Mouse (Mus musculus) gastrocnemius, adult 18-20 months (tissue): ENCODE measurements around the gene Gm6993. TPM values are rescaled to one million over a fixed set of nuclear protein-coding genes. Genes with fewer than 3 reads are reported as not detected.

Source experiments
- DNase-seq: peaks from one replicate; pipeline ENCODE4 v3.0.0; 2021; ENCODE audit warnings: low spot score
- total RNA-seq, 2 experiments: library from RNA; stranded (reverse); gene quantifications; 2 replicates each; pipeline ENCODE4 v1.2.3; 2021

Gene Gm6993
- total RNA-seq, 2 experiments from 2014 or later: not detected

DNA sequence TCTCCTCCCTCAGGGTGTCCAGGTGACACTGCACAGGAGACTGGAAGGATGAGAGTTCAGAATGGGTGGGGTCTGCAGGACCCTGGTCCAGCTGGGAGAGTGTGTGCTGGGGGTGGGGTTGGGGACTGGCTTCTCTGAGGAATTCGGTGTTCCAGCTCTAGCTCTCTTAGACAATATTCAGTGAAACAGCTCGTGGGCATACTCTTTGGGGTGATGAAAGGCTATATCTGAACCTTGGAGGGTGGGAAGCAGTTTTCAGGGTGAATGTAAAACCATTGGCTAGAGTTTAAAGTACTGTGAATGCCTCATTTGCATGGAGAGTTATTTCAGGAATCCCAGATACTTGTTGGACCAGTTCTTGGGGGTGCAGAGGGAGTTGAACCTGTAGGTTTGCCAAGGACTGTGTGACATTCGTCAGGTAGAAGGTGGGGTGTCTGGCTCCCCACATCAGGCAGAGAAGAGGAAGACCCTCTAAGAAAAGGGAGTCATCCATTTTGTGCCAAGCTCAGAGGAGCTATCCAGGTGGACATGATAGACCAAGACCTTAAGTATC is 1.5 kb upstream of the Gm6993 start:
- DNase-seq: no peak

DNA sequence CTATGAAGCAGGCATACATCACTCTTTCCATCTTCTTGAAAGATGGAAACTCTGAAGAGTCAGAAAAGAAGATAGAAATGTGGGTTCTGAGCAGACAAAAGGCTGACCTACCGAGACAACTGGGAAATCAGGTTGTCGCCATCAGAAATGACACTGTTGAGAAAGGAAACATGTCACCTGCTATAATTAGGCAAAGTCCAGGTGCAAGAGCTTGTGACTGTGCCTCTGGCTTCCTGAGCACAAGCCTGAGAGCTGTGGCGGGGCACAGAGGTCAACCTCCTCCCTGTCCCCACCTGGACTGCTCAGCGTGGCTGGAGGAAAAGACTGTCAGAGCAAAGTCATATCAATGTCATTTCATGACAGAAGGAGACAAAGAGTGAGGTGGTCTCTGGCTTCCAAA is 772 bp upstream of the Gm6993 start:
- DNase-seq: no peak

DNA sequence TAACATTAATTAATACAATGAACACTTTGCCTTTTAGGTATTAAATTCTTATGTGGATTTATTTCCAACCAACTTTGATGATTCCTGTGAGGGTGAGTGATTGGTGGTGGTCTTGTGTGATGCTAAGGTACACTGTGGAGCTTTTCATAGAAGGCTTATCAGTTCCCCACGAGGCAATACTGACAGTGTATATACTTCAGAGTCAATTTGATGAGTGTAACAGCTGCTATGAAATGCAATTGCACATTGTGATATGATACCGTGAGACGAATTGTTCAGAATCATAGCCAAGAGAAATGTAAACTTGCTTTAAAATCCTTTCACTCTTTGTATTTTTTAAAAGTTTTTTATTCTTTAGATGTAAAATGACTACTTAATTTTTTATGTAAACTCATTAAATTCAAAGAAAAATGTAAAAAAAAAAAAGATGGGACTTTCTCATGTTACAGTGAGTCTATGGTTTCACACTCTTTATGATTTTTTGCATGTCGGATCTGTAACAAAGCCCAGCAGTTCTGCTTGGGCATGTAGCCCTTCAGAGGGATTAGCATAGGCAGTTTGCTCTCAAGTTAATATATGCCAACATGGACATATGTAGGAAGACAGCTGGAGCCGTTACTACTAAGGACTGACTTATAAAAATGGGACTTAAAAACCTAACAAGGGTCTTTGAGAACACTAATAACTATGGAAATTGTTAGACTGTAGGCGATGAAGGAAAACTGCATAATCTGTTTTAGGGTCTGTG is 1.2 kb downstream of the Gm6993 start:
- no peak for DNase-seq

DNA sequence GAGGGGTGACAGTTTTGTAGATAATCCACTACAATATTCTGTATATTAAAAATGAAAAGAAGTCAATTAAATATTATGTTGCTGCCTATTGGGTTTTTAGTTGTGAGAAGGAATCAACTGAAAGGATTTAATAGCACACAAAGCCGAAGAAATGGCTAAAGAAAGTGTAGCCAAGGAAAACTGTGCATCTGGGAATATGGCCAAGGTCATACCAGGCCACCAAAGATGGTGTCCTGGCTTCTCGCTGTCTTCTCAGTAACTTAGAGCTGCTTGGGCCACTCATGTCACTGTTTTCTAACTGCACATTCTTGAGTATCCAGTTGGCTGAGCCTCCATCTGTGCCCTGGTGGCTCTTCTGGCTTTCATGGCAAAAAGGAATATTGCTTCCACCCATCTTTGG is 3.4 kb downstream of the Gm6993 start:
- DNase-seq: no peak

DNA sequence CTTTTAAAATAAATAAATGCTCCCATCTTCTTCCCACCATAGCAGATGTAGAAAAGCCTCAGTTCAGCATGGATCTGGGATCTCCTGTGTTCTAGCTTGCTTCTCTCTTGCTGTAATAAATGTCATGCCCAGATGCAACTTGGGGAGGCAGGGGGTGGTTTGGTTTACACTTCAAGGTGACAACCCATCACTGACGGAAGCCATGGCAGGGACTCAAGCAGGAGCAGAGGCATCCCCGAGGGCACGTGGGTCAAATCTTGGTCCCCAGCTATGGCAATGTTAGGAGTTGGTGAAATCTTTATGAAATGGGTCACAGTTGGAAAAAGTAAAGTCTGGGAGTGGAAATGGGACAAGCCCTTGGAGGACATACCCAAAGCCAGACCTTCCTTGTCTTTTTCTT is 4.1 kb downstream of the Gm6993 start:
- no peak for DNase-seq

DNA sequence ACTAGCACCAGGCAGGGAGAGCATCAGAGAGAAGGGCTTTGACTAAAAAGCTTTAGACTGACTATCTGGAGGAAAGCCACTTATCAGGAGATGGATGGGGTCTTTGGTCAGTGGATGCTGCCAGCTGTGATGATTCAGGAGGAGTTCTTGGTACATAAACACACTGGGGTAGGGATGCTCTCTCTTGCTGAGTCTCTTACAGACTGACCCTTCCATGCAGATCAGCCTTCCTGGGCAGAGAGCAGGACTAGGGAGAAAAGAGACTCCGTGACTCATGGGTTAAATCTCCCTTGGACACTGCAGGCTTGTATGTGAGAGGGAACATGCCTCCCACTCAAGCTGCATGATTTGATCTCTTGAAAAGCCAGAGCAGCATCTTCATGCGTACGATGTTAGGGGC is 5.6 kb downstream of the Gm6993 start:
- no peak for DNase-seq

DNA sequence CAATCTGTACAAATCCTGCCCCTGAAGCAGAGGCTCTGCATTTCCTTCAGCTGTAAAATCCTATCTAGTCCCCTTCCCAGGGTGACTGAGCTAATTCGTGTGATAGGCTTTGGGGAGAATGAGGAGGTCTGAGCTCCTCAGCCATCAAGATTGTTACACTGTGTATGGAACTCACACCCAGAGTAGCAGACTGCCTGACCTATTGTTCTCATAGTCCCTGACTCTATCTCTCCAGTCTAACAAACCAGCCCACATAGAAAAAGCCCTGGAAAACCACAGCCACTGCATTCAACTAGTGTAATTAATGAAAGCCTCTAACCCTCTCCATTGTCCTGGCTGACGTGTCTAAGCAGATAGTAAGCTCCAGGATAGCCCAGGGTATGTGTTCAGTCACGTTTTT is 6.0 kb downstream of the Gm6993 start:
- no peak for DNase-seq

DNA sequence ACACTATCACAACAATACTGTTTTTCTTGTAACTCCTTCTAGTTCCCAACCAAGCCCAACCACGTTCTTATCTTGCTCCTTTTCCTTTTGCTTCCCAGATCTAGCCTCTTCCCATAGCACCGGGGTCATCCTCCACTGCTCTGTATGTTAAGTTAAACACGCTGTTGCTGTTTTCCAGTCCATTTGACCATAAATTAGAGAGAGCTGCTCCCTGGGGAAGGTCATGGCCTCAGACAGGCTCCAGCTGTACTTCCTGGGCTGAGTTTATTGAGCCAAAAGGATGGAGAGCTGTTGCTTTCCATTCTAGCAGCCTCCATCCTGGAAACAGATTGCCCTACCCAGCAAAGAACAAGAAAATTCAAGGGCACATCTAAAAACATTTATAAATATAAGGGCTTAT is 7.6 kb downstream of the Gm6993 start:
- no peak for DNase-seq

DNA sequence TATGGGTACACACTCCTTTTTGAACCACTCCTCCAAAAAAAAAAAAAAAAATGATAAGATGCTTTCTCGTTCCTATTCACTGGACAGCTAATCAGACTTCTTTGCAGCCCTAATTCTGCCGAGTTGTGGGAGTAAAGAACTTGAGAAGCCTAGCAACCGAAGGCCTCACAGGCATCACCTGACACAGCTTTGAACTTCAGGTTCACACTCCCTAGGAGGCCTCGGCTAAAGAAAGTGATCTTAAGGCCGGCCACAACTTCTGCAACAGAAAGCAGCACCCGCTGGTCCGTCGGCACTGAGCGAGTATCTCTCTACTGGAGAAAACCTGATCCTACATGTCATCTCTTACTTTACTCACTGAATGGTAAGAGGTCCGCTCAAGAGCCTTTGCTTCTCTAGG is 8.1 kb downstream of the Gm6993 start:
- no peak for DNase-seq

DNA sequence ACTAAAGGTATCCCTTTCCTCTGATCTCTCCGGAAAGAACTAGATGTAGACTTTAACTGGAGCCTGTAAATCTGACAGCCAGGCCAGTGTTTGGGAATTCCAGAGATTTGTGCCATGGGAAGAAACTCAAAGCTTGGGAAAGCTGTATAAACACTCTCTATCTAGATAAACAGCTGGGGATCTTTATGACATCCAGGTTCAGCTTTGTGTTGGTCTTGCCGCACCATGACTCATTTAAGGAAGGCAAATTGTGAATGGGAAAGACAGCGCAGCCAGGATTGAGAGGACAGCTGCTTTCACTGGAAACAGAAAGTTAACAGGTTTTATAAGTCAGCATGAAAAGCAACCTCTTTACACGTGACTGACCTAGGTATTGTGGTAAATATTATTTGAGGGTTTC is 11.7 kb downstream of the Gm6993 start:
- no peak for DNase-seq

DNA sequence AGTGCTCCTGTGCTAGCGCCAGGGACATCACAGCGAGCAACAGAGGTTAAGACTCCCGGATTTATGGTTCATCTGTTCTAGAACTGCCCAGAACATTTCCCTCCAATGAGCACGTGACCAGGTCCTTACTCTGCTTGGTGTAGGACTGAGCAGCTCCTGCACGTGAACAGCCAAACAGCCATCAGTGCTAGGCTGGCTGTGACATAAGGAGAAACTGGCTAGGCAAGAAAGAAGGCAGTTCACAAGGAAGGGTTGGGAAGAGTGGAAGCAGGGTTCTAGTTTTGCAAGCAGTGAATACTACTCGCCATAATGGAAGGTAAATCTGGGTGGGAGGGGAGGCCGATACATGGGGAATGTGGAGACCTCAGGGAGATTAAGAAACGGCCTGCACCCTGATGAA is 14.4 kb downstream of the Gm6993 start:
- DNase-seq: no peak

DNA sequence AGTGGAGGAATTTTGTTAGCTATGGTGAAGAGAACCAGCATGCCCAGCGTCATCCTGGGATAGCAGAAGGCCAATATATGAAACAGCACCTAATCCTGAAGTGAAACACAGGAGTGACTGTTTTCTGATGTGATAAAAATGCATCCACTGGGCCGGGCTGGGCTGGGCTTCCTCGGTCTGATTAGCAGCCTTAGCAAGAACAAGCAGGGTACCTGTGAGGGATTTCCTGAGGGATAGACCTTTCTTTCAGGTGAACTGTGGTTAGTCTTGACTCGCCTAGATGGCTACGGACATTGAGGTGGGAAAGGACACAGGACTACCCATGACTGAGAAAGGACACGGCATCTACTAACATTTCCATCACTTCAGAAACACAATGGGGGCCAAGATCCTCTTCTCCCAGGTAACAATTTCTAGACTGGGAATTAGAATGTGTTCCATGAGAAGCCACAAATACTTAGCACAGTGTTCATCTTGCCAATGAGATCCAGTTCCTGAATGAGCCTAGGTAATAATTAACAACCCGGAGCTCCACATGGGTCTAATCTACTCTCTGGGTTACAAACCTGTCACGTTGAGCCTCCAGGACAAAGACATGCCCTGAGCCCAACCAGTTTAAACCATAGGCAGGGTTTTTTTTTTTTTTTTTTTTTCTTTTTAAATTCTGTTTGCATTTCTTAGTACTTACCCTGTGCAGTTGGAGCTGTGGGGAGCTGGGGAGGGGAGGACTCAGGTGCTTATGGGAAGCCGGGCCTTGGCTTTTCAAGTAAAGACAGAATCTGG is 15.7 kb downstream of the Gm6993 start:
- DNase-seq: no peak

DNA sequence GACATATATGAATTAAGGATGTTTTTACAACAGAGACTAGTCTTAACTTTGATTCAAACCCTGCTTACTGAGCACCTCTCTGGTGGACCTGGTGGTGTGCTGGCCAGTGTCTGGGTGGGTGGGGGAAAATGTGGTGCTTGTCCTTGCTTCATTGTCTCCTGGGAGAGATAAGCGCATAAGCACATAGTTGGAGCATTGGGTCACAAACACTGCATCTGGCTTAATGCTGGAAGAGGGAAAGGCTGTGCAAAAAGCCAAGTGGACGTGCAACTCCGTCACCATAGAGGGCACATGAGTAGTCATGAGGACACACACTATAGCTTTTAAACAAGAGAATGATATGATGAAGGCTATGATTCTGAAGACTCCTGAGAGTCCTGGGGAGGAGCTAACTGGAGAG is 21.3 kb downstream of the Gm6993 start:
- peak; percentile 36 for DNase-seq

DNA sequence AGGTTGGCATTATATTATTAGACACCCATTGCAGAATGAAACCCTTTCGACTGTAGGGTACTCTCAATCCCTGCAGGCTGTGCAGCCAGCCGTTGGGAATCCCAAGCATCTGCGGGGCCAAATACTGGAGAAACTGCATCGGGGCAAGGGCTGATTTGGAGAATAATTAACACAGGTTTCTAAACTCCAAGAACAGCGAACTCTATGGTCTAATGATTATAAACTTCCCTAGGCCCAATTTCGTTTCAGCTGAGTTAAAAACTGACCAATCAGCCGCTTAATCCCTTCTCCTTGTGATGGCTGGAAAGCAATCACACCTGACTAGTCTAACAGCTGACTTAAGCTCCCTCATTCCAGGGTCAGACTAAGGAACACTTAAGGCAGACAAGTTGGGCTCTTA is 23.4 kb downstream of the Gm6993 start:
- no peak for DNase-seq

DNA sequence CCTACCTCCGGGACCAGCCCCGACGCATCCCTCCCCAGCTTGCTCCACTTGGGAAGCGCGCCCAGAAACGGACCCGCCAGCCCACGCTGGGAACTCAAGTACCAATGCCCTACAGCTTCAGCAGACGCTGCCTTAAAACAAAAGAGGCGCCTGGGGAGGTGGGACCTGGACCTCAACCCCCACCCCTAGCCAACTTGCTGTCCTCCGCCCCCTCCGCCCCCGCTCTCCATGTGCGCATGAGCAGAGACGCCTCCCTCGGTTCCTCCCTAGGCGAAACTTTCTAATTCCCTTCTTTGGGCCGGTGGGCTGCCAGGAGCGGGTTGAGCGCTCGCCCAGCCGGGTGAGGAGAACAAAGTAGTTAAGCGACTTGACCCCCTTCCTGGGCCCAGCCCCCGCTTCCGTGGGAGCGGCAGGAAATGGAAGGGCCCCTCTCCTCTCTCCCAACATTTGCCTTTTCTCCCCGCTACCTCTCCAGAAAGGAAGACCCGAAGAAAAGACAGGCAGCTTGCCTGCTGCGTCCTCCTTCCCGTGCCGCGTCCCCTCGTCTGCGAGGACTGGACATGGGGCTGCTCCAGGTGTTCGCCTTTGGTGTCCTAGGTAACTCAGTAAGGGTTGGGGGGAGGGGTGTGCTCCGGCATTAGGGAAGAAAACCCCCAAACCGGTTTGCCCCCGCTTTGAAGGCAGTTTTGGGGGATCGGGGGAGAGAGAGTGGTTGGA is 24.6 kb downstream of the Gm6993 start, which contains the start of gene Lamb1:
Gene Lamb1, plus strand, starts transcription at position 230 of the 717 bp plus-strand sequence.
- DNase-seq: peak; percentile 63

DNA sequence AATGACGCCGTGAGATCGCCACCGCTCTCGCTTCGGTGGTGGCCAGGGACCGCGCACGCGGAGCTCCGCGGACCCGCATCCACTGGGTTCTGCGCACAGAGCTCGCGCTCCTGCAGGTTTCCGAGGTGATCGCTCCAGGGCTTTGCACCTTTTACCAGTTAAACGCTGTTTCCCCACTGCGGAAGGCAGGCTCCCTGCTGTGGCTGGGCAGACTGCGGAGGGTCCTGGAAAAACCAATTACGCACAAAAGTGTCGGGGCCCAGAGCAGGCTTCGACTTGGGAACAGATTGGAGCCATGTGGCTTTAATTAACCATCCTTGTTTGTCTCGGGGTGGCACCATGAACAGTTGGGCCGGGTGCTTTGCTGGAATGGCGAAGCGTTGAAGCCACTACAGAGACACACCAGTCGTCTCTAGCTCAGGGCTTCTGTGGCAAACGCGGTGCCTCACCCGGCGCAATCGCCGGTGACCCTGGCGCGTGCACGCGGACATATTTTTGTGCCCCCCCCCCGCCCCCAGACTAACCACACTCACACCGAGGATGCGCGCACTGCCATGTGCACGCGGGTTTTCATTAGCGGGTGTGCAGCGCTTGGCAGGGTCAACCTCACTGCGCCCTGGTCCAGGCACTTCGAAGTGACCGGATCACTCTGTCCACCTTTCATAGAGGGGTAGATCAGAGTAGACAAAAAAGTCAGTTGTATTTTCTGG is 25.3 kb downstream of the Gm6993 start:
- no peak for DNase-seq

DNA sequence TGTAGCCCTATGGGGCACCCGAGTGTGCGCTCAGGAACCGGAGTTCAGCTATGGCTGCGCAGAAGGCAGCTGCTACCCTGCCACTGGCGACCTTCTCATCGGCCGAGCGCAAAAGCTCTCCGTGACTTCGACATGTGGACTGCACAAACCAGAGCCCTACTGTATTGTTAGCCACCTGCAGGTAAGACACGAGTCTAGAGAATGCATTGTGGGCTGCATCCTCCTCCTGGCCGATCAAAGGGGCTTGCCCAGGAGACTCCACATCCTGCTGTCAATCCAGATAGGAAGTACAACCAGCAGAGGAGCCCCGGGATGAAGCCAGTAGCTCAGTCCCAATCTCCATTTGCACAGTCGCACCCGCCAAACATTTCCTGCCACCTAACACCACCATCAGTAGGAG is 26.1 kb downstream of the Gm6993 start:
- no peak for DNase-seq

DNA sequence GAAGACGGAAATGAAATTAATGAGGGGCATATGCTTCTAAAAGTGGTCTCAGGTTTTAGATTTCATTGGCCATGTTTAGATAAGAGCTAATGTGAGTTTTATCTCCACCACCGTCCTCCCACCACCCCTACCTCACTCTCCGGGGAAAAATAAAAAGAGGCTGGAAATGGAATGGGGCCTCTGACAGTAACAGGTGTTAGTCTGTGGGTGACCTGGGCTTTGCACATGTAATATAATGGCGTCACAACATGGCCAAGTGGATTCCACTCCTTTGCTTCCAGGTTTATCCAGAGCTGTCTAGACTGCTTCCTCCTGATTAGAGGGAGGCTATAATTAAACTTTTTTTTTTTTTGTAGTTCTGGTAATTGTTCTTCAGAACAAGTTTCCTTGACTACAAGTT is 26.8 kb downstream of the Gm6993 start:
- DNase-seq: no peak

DNA sequence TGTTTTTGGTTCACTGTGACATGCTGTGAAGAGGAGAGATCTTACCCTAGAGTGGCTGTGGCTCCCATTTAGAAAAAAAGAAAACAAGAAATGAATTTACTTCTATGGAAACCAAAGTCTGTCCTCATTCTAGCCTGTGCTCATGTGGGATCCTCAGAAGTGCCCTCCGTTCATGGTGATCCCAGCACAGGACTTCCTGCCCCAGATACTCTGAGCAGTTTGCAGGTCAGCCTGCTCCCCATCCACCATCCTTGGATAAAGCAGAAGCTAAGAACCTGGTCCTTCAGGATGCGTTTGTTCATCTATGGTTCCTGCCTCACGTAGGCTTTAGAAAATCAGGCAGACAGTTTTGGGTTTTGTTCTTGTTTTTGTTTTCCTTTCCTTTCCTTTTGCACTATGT is 27.7 kb downstream of the Gm6993 start:
- DNase-seq: no peak

DNA sequence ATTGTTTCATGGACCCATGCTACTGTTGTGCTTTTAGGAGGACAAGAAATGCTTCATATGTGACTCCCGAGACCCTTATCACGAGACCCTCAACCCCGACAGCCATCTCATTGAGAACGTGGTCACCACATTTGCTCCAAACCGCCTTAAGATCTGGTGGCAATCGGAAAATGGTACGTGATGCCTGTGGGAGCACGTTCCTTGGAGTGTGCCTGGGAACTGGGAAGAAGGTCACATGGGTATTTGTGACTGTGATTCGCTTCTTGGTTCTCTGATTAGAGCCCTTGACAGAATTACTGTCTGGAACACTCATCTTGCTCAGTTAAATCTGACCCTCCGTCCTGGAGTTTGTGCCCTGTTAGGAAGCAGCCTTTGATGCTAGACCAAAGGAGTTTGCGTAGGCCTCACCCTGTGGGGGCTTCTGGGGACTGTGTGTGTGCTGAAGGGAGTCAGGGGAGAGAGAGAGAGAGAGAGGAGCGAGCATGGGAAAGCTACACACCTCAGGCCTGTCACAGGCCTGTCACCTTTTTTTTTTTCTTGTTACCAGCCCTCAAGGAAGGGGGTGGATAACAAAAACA is 28.5 kb downstream of the Gm6993 start:
- DNase-seq: no peak

DNA sequence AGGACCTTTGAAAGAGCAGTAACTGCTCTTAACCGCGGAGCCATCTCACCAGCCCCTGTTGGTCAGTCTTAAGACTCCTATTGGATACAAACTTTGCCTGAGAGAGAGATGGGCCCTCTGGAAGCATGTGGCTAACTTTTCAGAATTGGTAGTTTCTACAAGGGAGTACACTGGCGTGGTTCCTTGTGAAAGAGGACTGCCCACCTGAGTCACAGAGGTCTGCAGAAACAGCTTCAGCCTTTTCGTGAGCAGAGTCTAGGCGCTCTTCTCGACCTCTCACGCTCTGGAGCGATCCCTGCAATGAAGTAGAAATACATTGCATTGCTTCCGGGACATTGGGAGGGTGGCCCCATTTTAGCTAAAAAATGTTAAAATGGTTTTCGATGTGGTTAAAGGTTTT is 29.8 kb downstream of the Gm6993 start:
- DNase-seq: no peak
